Mouse (Mus musculus): ENCODE results near the gene Smarcd1. TPM values are rescaled to one million over a fixed set of nuclear protein-coding genes. Genes with fewer than 3 reads are reported as not detected.
"Not testable (repeated sequence)": the region's sequence is repeated elsewhere in the genome, so short reads cannot be mapped to it uniquely, and the experiment has no call there.

The Smarcd1 gene
- polyA plus RNA-seq, 1 experiment from 2014 or later: 80.2 TPM

GRCm38 (mm10) chr15:99727039-99727438, 25.1 kb downstream of the Smarcd1 start:
- not testable (repeated sequence) for H3K27me3 ChIP-seq; H3K27ac ChIP-seq; ATAC-seq (ENCODE audit: insufficient number of reproducible peaks, insufficient read depth, low FRiP score, low TSS enrichment); H3K9ac ChIP-seq; H3K4me3 ChIP-seq; H3K9me3 ChIP-seq
- peaks cover 29% of the 10 kb centered on the region for H3K4me1 ChIP-seq
- H3K4me2 ChIP-seq (replicated peaks): 0 out of 2 replicates have a peak overlapping the region, but pooled peaks have one; percentile 72
- H3K36me3 ChIP-seq: peaks cover 30% of the 10 kb centered on the region
- WGBS: 90% methylated on average over 4 of the region's 5 CpGs

GRCm38 (mm10) chr15:99727525-99727924, 25.6 kb downstream of the Smarcd1 start:
- no peaks in the 10 kb centered on the region for H3K27me3 ChIP-seq
- H3K9me3 ChIP-seq: no peaks in the 10 kb centered on the region
- no peak overlapping the region for H3K4me2 ChIP-seq (replicated peaks)
- H3K4me1 ChIP-seq: peaks cover 29% of the 10 kb centered on the region
- no peak overlapping the region for H3K9ac ChIP-seq
- peaks cover 30% of the 10 kb centered on the region for H3K36me3 ChIP-seq
- ATAC-seq (ENCODE audit: insufficient number of reproducible peaks, insufficient read depth, low FRiP score, low TSS enrichment): no peak
- H3K4me3 ChIP-seq: no peak overlapping the region
- WGBS: 97% methylated on average over 12 of the region's 12 CpGs
- H3K27ac ChIP-seq: no peak overlapping the region

DNA sequence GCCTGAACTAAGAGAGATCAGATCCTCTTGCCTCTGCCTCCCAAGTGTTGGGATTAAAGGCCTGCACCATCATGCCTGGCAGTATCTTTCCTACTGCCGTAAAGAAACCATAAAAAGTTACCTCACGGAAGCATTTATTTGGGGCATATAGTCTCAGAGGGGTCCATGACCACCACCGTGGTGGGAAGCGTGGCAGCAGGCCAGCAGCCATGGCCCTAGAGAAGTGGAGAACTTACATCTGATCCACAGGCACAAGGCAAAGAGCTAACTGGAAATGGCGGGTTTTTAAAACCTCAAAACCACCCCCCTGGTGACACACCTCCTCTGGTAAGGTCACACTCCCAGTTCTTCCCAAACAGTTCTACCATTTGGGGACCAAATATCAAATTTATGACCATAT, 26.3 kb downstream of the Smarcd1 start:
- WGBS: 96% methylated on average over 5 of the region's 5 CpGs
- H3K9me3 ChIP-seq: no peaks in the 10 kb centered on the region
- H3K4me3 ChIP-seq: no peak overlapping the region
- H3K4me2 ChIP-seq (replicated peaks): no peak overlapping the region
- H3K36me3 ChIP-seq: peaks cover 36% of the 10 kb centered on the region
- no peaks in the 10 kb centered on the region for H3K27me3 ChIP-seq
- peaks cover 25% of the 10 kb centered on the region for H3K4me1 ChIP-seq
- ATAC-seq (ENCODE audit: insufficient number of reproducible peaks, insufficient read depth, low FRiP score, low TSS enrichment): no peak
- no peak overlapping the region for H3K27ac ChIP-seq
- H3K9ac ChIP-seq: no peak overlapping the region

- Histone ChIP-seq H3K4me3 (no peak overlapping the region), H3K4me2 (replicated peaks) (no peak overlapping the region), H3K4me1 (peaks cover 15% of the 10 kb centered on the region), H3K36me3 (peaks cover 40% of the 10 kb centered on the region), H3K9ac (no peak overlapping the region), H3K27ac (no peak overlapping the region), H3K27me3 (no peaks in the 10 kb centered on the region), H3K9me3 (no peaks in the 10 kb centered on the region)
- WGBS: 91% methylated on average over 4 of the region's 4 CpGs
- ATAC-seq (ENCODE audit: insufficient number of reproducible peaks, insufficient read depth, low FRiP score, low TSS enrichment): no peak
Observed at GRCm38 (mm10) chr15:99729056-99729783, 27.3 kb downstream of the Smarcd1 start.

- 97% methylated on average over 2 of the region's 2 CpGs for WGBS
- peaks cover 58% of the 10 kb centered on the region for H3K36me3 ChIP-seq
Observed at GRCm38 (mm10) chr15:99731167-99731566, 29.2 kb downstream of the Smarcd1 start.

GRCm38 (mm10) chr15:99731678-99732077, 29.7 kb downstream of the Smarcd1 start:
- ATAC-seq (ENCODE audit: insufficient number of reproducible peaks, insufficient read depth, low FRiP score, low TSS enrichment): no peak
- Histone ChIP-seq H3K9me3 (no peaks in the 10 kb centered on the region), H3K27me3 (no peaks in the 10 kb centered on the region), H3K4me3 (no peak overlapping the region), H3K9ac (no peak overlapping the region), H3K4me1 (peaks cover under 1% of the 10 kb centered on the region; the same call in 1 of the 2 replicates), H3K4me2 (replicated peaks) (no peak overlapping the region), H3K36me3 (peaks cover 63% of the 10 kb centered on the region), H3K27ac (no peak overlapping the region)
- WGBS: 87% methylated on average over 3 of the region's 3 CpGs

More at GRCm38 (mm10) chr15:99731167-99731566, 29.2 kb downstream of the Smarcd1 start:
- Histone ChIP-seq H3K27ac (no peak overlapping the region), H3K4me2 (replicated peaks) (no peak overlapping the region), H3K9me3 (no peaks in the 10 kb centered on the region), H3K27me3 (no peaks in the 10 kb centered on the region), H3K4me1 (peaks cover 6% of the 10 kb centered on the region), H3K9ac (no peak overlapping the region), H3K4me3 (no peak overlapping the region)
- no peak for ATAC-seq (ENCODE audit: insufficient number of reproducible peaks, insufficient read depth, low FRiP score, low TSS enrichment)

DNA sequence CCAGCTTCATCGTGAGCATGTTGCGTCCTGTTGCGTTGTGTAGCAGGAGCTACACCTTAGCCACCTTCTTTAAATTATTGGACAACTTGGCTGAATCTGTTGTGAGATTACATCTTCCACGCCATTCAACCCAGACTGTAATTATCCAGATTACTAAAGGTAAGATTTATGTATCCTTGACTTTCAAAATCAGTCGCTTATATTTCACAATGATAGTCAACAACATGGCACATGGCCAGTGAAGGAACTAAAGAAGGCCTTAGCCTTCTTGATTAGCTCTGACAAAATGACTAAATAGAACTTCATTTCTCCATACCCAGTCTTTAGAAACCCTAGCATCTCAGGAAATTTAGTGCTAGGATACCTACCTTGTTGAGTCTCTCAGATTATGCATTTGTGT, 31.3 kb downstream of the Smarcd1 start:
- no peak for ATAC-seq (ENCODE audit: insufficient number of reproducible peaks, insufficient read depth, low FRiP score, low TSS enrichment)
- Histone ChIP-seq H3K4me2 (replicated peaks) (no peak overlapping the region), H3K9ac (no peak overlapping the region), H3K36me3 (peaks cover 65% of the 10 kb centered on the region), H3K4me3 (no peak overlapping the region), H3K4me1 (no peaks in the 10 kb centered on the region), H3K9me3 (no peaks in the 10 kb centered on the region), H3K27me3 (no peaks in the 10 kb centered on the region), H3K27ac (no peak overlapping the region)
- WGBS: 93% methylated on average over 5 of the region's 5 CpGs

DNA sequence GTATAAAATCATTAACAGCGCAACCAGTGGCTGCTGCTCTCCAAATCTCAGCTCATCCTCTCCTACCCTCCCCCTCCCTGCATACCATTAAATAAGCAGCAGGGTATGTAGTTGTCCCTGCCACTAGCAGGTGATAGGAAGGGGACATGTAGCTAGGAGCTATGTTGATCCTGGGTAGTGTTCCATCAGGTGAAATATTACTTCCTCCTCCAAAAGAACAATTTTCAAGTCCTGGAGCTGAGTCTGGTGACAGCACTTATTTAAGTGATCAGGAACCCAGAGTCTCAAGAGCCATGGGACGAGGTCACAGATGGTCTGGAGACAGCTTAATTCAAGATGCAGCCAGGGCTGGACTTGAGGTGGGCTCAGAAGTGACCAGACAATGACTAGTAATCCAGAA, 33.7 kb downstream of the Smarcd1 start:
- H3K4me3 ChIP-seq: no peak overlapping the region
- no peak overlapping the region for H3K27ac ChIP-seq
- no peak overlapping the region for H3K9ac ChIP-seq
- H3K27me3 ChIP-seq: no peaks in the 10 kb centered on the region
- H3K4me1 ChIP-seq: no peaks in the 10 kb centered on the region
- H3K36me3 ChIP-seq: peaks cover 73% of the 10 kb centered on the region
- 91% methylated on average over 2 of the region's 2 CpGs for WGBS
- H3K4me2 ChIP-seq (replicated peaks): no peak overlapping the region
- no peaks in the 10 kb centered on the region for H3K9me3 ChIP-seq
- no peak for ATAC-seq (ENCODE audit: insufficient number of reproducible peaks, insufficient read depth, low FRiP score, low TSS enrichment)

- Histone ChIP-seq H3K4me3 (no peak overlapping the region), H3K4me2 (replicated peaks) (no peak overlapping the region), H3K4me1 (no peaks in the 10 kb centered on the region), H3K27me3 (no peaks in the 10 kb centered on the region), H3K9ac (no peak overlapping the region), H3K36me3 (peaks cover 81% of the 10 kb centered on the region), H3K9me3 (no peaks in the 10 kb centered on the region), H3K27ac (no peak overlapping the region)
- WGBS: 91% methylated on average over 11 of the region's 11 CpGs
- no peak for ATAC-seq (ENCODE audit: insufficient number of reproducible peaks, insufficient read depth, low FRiP score, low TSS enrichment)
Observed at GRCm38 (mm10) chr15:99736675-99737074, 34.7 kb downstream of the Smarcd1 start.

- H3K9ac ChIP-seq: no peak overlapping the region
- no peak for ATAC-seq (ENCODE audit: insufficient number of reproducible peaks, insufficient read depth, low FRiP score, low TSS enrichment)
- no peak overlapping the region for H3K4me3 ChIP-seq
- H3K4me1 ChIP-seq: no peaks in the 10 kb centered on the region
- no peaks in the 10 kb centered on the region for H3K9me3 ChIP-seq
- H3K27ac ChIP-seq: no peak overlapping the region
- no peak overlapping the region for H3K4me2 ChIP-seq (replicated peaks)
- peaks cover 85% of the 10 kb centered on the region for H3K36me3 ChIP-seq
- WGBS: 92% methylated on average over 4 of the region's 4 CpGs
- H3K27me3 ChIP-seq: no peaks in the 10 kb centered on the region
Observed at GRCm38 (mm10) chr15:99740229-99740628, 38.3 kb downstream of the Smarcd1 start.

- Histone ChIP-seq H3K27ac (no peak overlapping the region), H3K36me3 (peaks cover 8% of the 10 kb centered on the region; the same call in 1 of the 2 replicates), H3K27me3 (no peaks in the 10 kb centered on the region), H3K4me1 (no peaks in the 10 kb centered on the region), H3K9me3 (no peaks in the 10 kb centered on the region), H3K9ac (no peak overlapping the region), H3K4me2 (replicated peaks) (no peak overlapping the region), H3K4me3 (no peak overlapping the region)
- no peak for ATAC-seq (ENCODE audit: insufficient number of reproducible peaks, insufficient read depth, low FRiP score, low TSS enrichment)
- 87% methylated on average over 3 of the region's 3 CpGs for WGBS
Observed at GRCm38 (mm10) chr15:99754204-99754603, 52.3 kb downstream of the Smarcd1 start.

Measured in embryonic facial prominence, embryonic 12.5 days (tissue).